Mouse (Mus musculus) thymus, adult 2 months (tissue): ENCODE results near the gene Foxd1. TPM values are rescaled to one million over a fixed set of nuclear protein-coding genes. Genes with fewer than 3 reads are reported as not detected.

Experiments used
- DNase-seq: peaks from one replicate; pipeline ENCODE4 v3.0.0; 2021
- H3K27ac ChIP-seq: fragments of 200-500 bp; 2 replicates; pipeline ENCODE4 v1.5.1; 2012; ENCODE audit warnings: low read length, control low read depth; ENCODE audit not compliant: control insufficient read depth, insufficient read depth
- H3K27me3 ChIP-seq: fragments of 200-500 bp; 2 replicates; pipeline ENCODE4 v1.6.1; 2012; ENCODE audit warnings: mild to moderate bottlenecking, low read length, moderate library complexity, mixed read lengths; ENCODE audit not compliant: control insufficient read depth, insufficient read depth
- H3K36me3 ChIP-seq: fragments of 200-500 bp; 2 replicates; pipeline ENCODE4 v1.6.1; 2012; ENCODE audit warnings: mild to moderate bottlenecking, low read length, moderate library complexity; ENCODE audit not compliant: control insufficient read depth, insufficient read depth
- H3K4me1 ChIP-seq: fragments of 200-500 bp; replicated peaks from 2 replicates; pipeline ENCODE4 v1.6.1; 2012; ENCODE audit warnings: low read length; ENCODE audit not compliant: control insufficient read depth, insufficient read depth
- H3K4me3 ChIP-seq: fragments of 200-500 bp; 2 replicates; pipeline ENCODE4 v1.5.1; 2012; ENCODE audit warnings: mild to moderate bottlenecking, low read length, control low read depth, moderate library complexity; ENCODE audit not compliant: control insufficient read depth, insufficient read depth
- CTCF ChIP-seq: fragments of 200-500 bp; IDR thresholded peaks from 2 replicates; pipeline ENCODE4 v1.5.1; 2012; ENCODE audit warnings: mild to moderate bottlenecking, control low read depth, low read length, moderate library complexity, borderline replicate concordance; ENCODE audit not compliant: control insufficient read depth, poor library complexity, insufficient read depth; ENCODE audit errors: extremely low read depth
- POLR2A ChIP-seq: fragments of 200-500 bp; IDR thresholded peaks from 2 replicates; pipeline ENCODE4 v1.6.1; 2012; ENCODE audit warnings: mild to moderate bottlenecking, low read length, control low read depth, moderate library complexity; ENCODE audit not compliant: control insufficient read depth, poor library complexity, insufficient read depth; ENCODE audit errors: extremely low read depth
- WGBS: fragments of 180-500 bp; shearing (Covaris S2); methylation state at CpG from one replicate; pipeline ENCODE4 v1.1.7; 2018; 5-methylcytosine and 5-hydroxymethylcytosine counted together
- polyA plus RNA-seq: library from polyadenylated mRNA; depleted of rRNA; stranded (reverse); fragments of >200 nt; gene quantifications from 2 replicates; pipeline ENCODE4 v1.2.3, GENCODE M21; 2012

Foxd1 gene
- polyA plus RNA-seq, 1 experiment, result 0.03 TPM

DNA sequence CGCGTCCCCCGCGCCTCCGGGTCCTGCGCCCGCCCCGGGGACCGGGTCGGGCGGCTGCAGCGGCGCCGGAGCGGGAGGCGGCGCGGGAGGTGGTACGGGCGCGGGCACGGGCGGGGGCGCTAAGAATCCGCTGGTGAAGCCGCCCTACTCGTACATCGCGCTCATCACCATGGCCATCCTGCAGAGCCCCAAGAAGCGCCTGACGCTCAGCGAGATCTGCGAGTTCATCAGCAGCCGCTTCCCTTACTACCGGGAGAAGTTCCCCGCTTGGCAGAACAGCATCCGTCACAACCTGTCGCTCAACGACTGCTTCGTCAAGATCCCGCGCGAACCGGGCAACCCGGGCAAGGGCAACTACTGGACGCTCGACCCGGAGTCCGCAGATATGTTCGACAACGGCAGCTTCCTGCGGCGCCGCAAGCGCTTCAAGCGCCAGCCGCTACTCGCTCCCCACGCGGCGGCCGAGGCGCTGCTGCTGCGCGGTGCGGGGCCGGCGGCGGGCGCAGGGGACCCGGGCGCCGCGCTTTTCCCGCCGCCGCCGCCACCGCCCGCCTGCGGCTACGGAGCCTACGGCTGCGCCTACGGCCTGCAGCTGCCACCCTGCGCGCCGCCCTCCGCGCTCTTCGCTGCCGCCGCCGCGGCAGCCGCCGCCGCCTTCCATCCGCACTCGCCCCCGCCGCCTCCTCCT, 973 bp downstream of the Foxd1 start:
- 3% methylated on average over 98 of the region's 102 CpGs for WGBS
- H3K27me3 ChIP-seq, result peaks cover 32% of the 10 kb centered on the region

DNA sequence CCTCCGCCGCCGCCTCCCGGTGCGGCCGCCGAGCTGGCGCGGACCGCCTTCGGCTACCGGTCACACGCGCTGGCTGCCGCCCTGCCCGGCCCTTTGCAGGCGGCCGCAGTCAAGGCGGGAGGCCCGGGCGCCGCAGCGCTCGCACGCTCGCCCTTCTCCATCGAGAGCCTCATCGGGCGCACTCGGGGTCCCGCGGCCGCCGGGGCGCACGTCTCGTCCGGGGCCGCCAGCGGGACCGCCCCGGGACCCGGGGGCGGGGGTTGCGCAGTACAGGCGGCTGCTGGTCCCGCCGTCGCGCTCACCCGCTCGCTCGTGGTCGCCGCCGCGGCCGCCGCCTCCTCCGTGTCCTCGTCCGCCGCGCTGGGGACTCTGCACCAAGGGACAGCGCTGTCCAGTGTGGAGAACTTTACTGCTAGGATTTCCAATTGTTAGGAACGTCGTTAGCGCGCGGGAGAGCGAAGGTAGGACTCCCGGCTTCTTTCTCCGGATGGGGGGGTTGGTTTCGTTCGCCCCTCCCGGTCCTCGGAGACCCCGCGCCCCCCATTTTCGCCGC, 1.6 kb downstream of the Foxd1 start:
- 4% methylated on average over 80 of the region's 81 CpGs for WGBS
- TF ChIP-seq POLR2A (no peak), CTCF (no peak)
- peaks cover 34% of the 10 kb centered on the region for H3K27me3 ChIP-seq

More for the DNA sequence above, 973 bp downstream of the Foxd1 start:
- no peak for TF ChIP-seq POLR2A
- no peak for TF ChIP-seq CTCF
- peak; percentile 3 for DNase-seq
- Histone ChIP-seq H3K4me3 (peak overlapping the region; percentile 3; the same call in 1 of the 2 replicates), H3K4me1 (peaks cover 11% of the 10 kb centered on the region), H3K27ac (no peak overlapping the region), H3K36me3 (no peaks in the 10 kb centered on the region)

GRCm38 (mm10) chr13:98356176-98356972, 2.3 kb downstream of the Foxd1 start:
- Histone ChIP-seq H3K27me3 (peaks cover 36% of the 10 kb centered on the region), H3K4me1 (peaks cover 11% of the 10 kb centered on the region), H3K36me3 (no peaks in the 10 kb centered on the region), H3K4me3 (no peak overlapping the region), H3K27ac (no peak overlapping the region)
- WGBS, result 18% methylated on average over 9 of the region's 9 CpGs
- TF ChIP-seq POLR2A (no peak), CTCF (no peak)
- no peak for DNase-seq

More for the DNA sequence above, 1.6 kb downstream of the Foxd1 start:
- Histone ChIP-seq H3K36me3 (no peaks in the 10 kb centered on the region), H3K4me1 (peaks cover 11% of the 10 kb centered on the region), H3K4me3 (no peak overlapping the region), H3K27ac (no peak overlapping the region)
- DNase-seq, result no peak

DNA sequence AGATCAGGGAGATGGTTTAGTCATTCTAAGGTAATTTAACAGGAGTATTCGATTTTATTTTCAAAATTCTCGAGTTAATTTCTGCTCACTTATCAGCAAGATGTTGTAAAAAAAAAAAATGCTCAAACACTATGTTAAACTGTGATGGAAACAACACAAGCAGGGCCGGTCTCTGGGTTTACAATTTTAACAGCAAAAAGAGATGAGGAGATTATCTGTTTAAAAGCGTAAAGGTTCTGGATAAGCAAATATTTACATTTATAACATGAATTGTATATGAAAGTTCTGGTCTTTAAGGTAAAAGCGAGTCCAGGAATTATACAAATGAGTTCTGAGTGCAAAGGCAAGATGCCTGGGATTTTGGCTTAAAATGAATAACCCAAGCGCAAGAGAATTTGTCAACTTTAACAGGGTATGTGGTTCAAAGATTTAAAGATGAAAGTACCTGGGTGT, 3.0 kb downstream of the Foxd1 start:
- 22% methylated on average over 6 of the region's 6 CpGs for WGBS
- TF ChIP-seq CTCF (no peak), POLR2A (no peak)
- no peak for DNase-seq
- Histone ChIP-seq H3K27me3 (peaks cover 37% of the 10 kb centered on the region), H3K27ac (no peak overlapping the region), H3K36me3 (no peaks in the 10 kb centered on the region), H3K4me3 (no peak overlapping the region), H3K4me1 (peaks cover 11% of the 10 kb centered on the region)

- H3K4me1 ChIP-seq, result peaks cover 11% of the 10 kb centered on the region
- no peak overlapping the region for H3K27ac ChIP-seq
- DNase-seq, result no peak
- WGBS, result 11% methylated on average over 18 of the region's 18 CpGs
- TF ChIP-seq CTCF (no peak), POLR2A (no peak)
- peaks cover 36% of the 10 kb centered on the region; the same call in 1 of the 2 replicates for H3K27me3 ChIP-seq
- H3K4me3 ChIP-seq, result no peak overlapping the region
- H3K36me3 ChIP-seq, result no peaks in the 10 kb centered on the region
Observed at GRCm38 (mm10) chr13:98357433-98358423, 3.7 kb downstream of the Foxd1 start.
